Mouse (Mus musculus): ENCODE results near the gene 4931414P19Rik. TPM values are rescaled to one million over a fixed set of nuclear protein-coding genes. Genes with fewer than 3 reads are reported as not detected.

4931414P19Rik gene
- polyA plus RNA-seq, 1 experiment: 13.3 TPM

DNA sequence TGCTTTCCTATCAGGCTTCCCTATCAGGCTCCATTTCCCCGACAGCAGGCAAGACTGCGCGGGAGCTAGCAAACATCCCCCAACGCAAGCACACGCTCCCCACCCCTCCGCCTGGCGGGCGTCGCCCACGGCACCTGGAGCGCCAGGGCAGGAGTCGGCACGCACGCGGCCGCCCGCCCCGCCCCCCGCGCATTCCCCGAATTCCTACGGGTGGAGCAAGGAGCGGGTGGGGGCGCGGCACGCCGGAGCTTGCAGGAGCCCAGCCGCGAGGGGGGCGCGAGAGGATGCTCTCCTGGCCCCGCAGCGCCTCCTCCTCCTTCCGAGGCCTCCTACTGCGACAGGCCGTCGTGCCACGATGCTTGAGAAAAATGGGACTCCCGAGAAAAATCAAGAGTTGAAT, 30.2 kb downstream of the 4931414P19Rik start:
- H3K4me1 ChIP-seq: peaks cover 66% of the 10 kb centered on the region
- no peaks in the 10 kb centered on the region for H3K9me3 ChIP-seq
- peaks cover 9% of the 10 kb centered on the region for H3K36me3 ChIP-seq (replicated peaks; ENCODE audit: low read length)
- H3K27me3 ChIP-seq (replicated peaks): peaks cover 60% of the 10 kb centered on the region
- TF ChIP-seq GATA1 (IDR thresholded peaks at IDR 0.05; ENCODE audit: borderline replicate concordance, low read length) (no peak), FLI1 (IDR thresholded peaks at IDR 0.05; ENCODE audit: low read length) (no peak)
- H3K4me3 ChIP-seq (replicated peaks): peak overlapping the region; percentile 79

DNA sequence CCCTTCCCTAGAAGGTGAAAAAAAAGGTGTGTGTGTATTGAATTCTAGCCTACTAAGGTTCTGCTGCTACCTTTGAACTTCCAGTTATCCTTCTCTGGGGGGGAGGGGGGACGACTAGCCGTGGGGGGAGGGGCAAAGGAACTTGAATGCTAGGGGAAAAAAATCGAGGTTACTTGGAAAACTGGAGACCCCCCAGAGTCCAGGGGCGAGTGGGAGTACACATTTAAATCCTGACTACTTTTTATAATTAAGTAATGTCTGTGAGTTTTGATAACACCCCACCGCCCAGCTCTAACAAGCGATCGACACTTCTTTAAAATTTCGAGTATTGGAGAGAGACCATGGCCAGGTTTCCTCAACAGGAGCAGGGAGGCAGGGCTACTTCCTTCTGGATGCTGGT, 30.8 kb downstream of the 4931414P19Rik start:
- TF ChIP-seq GATA1 (IDR thresholded peaks at IDR 0.05; ENCODE audit: borderline replicate concordance, low read length) (no peak), FLI1 (IDR thresholded peaks at IDR 0.05; ENCODE audit: low read length) (no peak)
- Histone ChIP-seq H3K9me3 (no peaks in the 10 kb centered on the region), H3K36me3 (replicated peaks; ENCODE audit: low read length) (peaks cover 11% of the 10 kb centered on the region), H3K4me3 (replicated peaks) (no peak overlapping the region), H3K27me3 (replicated peaks) (peaks cover 62% of the 10 kb centered on the region), H3K4me1 (peaks cover 66% of the 10 kb centered on the region)

- Histone ChIP-seq H3K4me1 (peaks cover 66% of the 10 kb centered on the region), H3K9me3 (no peaks in the 10 kb centered on the region), H3K36me3 (replicated peaks; ENCODE audit: low read length) (peaks cover 13% of the 10 kb centered on the region), H3K27me3 (replicated peaks) (peaks cover 64% of the 10 kb centered on the region), H3K4me3 (replicated peaks) (peak overlapping the region; percentile 38)
- TF ChIP-seq GATA1 (IDR thresholded peaks at IDR 0.05; ENCODE audit: borderline replicate concordance, low read length) (no peak), FLI1 (IDR thresholded peaks at IDR 0.05; ENCODE audit: low read length) (no peak)
Observed at GRCm38 (mm10) chr14:54574253-54574652, 31.5 kb downstream of the 4931414P19Rik start.

DNA sequence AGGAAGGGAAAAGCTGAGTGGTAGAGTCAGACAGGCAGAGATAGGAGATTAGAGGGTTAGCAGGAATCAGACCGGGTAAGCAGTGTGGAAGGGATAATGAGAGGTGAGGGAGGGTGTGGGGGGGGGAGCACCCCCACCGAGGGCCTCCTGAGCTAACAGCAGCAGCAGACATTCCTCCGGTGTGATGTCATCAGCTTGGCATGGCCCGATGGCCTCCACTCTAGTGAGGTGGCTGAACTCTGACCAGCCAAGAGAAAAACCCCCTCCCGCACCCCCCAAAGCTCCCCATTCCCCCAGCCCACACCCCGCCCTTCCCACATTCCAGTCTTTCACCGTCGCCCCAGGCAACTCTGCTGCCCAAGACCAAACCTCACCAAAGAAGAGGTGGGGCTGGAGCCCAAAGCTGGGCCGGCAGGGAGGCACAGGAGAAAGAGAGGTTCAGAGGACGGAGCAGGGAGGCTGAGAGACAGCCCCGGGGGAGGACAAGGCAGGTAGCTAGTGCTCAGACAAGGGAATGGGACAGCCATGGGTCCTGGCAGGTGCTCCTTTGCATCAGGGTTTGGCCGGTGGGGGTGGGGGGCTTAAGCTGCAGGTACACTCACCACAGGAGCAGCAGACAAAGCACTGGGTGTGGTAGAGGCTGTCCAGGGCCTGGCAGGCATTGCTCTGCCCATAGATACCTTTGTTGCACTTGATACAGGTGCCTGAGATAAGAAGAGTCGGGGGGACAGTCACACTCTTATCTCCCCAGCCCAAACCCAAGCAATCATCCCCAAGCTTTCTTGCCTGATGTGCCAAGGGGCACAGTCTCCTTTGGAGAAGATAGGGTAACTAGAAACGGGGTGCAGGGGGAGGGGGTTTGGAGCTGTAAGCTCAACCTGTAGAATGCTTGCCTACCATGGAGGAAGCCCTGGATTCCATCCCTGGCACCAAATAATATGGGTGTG, 32.7 kb downstream of the 4931414P19Rik start:
- Histone ChIP-seq H3K4me1 (peaks cover 68% of the 10 kb centered on the region), H3K27me3 (replicated peaks) (peaks cover 67% of the 10 kb centered on the region)
- no peak for TF ChIP-seq FLI1 (IDR thresholded peaks at IDR 0.05; ENCODE audit: low read length)
- no peak for TF ChIP-seq GATA1 (IDR thresholded peaks at IDR 0.05; ENCODE audit: borderline replicate concordance, low read length)

DNA sequence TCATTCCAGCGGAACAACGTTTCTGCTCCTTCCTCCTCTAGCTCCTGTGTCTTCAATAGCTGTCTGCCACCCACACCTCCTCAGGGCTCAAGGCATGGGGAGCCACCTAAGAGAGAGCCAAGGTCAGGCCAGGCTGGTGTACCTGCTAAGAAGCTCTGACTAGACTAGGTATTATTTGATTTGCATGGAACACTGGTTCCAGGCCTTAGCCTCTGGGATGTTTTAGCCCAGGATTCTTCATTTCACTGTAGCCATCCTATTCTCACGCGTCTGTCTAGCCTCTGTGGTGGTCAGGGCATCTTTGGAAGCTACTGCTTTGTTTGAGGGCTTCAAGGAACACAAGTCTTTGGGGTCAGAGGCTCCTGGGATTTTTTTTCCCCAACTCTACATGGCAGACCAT, 33.7 kb downstream of the 4931414P19Rik start:
- Histone ChIP-seq H3K4me3 (replicated peaks) (no peak overlapping the region), H3K4me1 (peaks cover 59% of the 10 kb centered on the region), H3K9me3 (no peaks in the 10 kb centered on the region), H3K36me3 (replicated peaks; ENCODE audit: low read length) (peaks cover 19% of the 10 kb centered on the region), H3K27me3 (replicated peaks) (peaks cover 62% of the 10 kb centered on the region)
- no peak for TF ChIP-seq GATA1 (IDR thresholded peaks at IDR 0.05; ENCODE audit: borderline replicate concordance, low read length)
- no peak for TF ChIP-seq FLI1 (IDR thresholded peaks at IDR 0.05; ENCODE audit: low read length)

More for the DNA sequence above, 32.7 kb downstream of the 4931414P19Rik start:
- Histone ChIP-seq H3K36me3 (replicated peaks; ENCODE audit: low read length) (peaks cover 19% of the 10 kb centered on the region), H3K4me3 (replicated peaks) (peak overlapping the region; percentile 38), H3K9me3 (no peaks in the 10 kb centered on the region)

GRCm38 (mm10) chr14:54569451-54570392, 36.1 kb downstream of the 4931414P19Rik start:
- no peak for TF ChIP-seq GATA1 (IDR thresholded peaks at IDR 0.05; ENCODE audit: borderline replicate concordance, low read length)
- TF ChIP-seq FLI1 (IDR thresholded peaks at IDR 0.05; ENCODE audit: low read length): no peak
- H3K4me1 ChIP-seq: peaks cover 42% of the 10 kb centered on the region

DNA sequence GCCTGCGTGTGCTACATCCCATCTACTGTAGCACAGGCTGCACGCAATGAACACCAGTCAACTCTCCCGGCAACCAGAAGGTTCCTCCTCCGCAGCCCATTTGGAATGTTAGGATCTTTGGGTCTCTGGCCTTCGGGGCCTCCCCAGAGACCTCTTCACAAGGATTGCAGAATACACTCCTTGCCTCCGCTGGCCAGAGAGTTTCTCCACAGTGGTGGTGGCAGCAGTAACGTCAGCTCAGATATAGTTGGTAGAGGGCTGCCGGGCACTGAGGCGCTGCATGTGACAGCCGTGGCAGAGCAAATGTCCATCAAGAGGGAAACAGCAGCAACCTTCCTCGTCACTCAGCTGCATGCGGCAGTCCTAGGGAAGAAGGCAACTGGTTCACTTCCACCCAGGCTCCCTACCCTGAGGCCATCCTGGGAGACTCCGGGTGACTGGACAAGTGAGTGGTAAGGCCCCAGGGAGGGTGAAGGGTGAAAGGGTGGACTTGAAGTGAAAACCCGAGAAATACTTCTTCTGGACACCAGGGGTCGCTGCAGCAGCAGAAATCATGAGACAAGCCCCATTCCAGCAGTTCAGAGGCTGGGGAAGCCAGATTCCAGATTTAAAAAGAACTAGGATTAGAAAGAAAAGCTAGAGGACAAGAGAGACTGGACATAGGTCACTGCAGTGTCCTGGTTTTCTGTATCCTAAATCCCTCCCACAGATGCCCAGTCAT, 36.9 kb downstream of the 4931414P19Rik start:
- H3K36me3 ChIP-seq (replicated peaks; ENCODE audit: low read length): peaks cover 19% of the 10 kb centered on the region
- peaks cover 32% of the 10 kb centered on the region for H3K27me3 ChIP-seq (replicated peaks)
- peak overlapping the region; percentile 5 for H3K4me3 ChIP-seq (replicated peaks)
- no peaks in the 10 kb centered on the region for H3K9me3 ChIP-seq
- H3K4me1 ChIP-seq: peaks cover 35% of the 10 kb centered on the region
- TF ChIP-seq FLI1 (IDR thresholded peaks at IDR 0.05; ENCODE audit: low read length) (no peak), GATA1 (IDR thresholded peaks at IDR 0.05; ENCODE audit: borderline replicate concordance, low read length) (no peak)

More at GRCm38 (mm10) chr14:54569451-54570392, 36.1 kb downstream of the 4931414P19Rik start:
- H3K36me3 ChIP-seq (replicated peaks; ENCODE audit: low read length): peaks cover 19% of the 10 kb centered on the region
- no peak overlapping the region for H3K4me3 ChIP-seq (replicated peaks)
- H3K27me3 ChIP-seq (replicated peaks): peaks cover 41% of the 10 kb centered on the region
- no peaks in the 10 kb centered on the region for H3K9me3 ChIP-seq

GRCm38 (mm10) chr14:54560527-54561242, 45.1 kb downstream of the 4931414P19Rik start:
- H3K4me1 ChIP-seq: peaks cover 11% of the 10 kb centered on the region
- H3K27me3 ChIP-seq (replicated peaks): peaks cover 9% of the 10 kb centered on the region
- TF ChIP-seq FLI1 (IDR thresholded peaks at IDR 0.05; ENCODE audit: low read length) (no peak), GATA1 (IDR thresholded peaks at IDR 0.05; ENCODE audit: borderline replicate concordance, low read length) (no peak)
- no peak overlapping the region for H3K4me3 ChIP-seq (replicated peaks)
- no peaks in the 10 kb centered on the region for H3K36me3 ChIP-seq (replicated peaks; ENCODE audit: low read length)
- no peaks in the 10 kb centered on the region for H3K9me3 ChIP-seq
